Mouse (Mus musculus) stomach, postnatal 0 days (tissue): Measurements from ENCODE around the gene Trh. TPM values are rescaled to one million over a fixed set of nuclear protein-coding genes. Genes with fewer than 3 reads are reported as not detected.

Experiments used
- ATAC-seq: fragments of 200-750 bp; cut with Nextera tagmentation; 2 replicates; pipeline ENCODE4 v1.8.0; 2017; ENCODE audit not compliant: low FRiP score, low TSS enrichment
- DNase-seq: peaks from one replicate; pipeline ENCODE4 v3.0.0-alpha.2; 2016; ENCODE audit warnings: low spot score
- H3K27ac ChIP-seq: fragments of 300-500 bp; sonication (generic); replicated peaks from 2 replicates; pipeline ENCODE4 v1.5.1; 2014; ENCODE audit warnings: mild to moderate bottlenecking, control low read depth
- H3K27me3 ChIP-seq: fragments of 300-500 bp; sonication (generic); 2 replicates; pipeline ENCODE4 v1.6.1; 2014; ENCODE audit warnings: low read length; ENCODE audit not compliant: control insufficient read depth, insufficient read depth
- H3K36me3 ChIP-seq: fragments of 300-500 bp; sonication (generic); 2 replicates; pipeline ENCODE4 v1.6.1; 2014; ENCODE audit warnings: low read length, mixed read lengths; ENCODE audit not compliant: control insufficient read depth, insufficient read depth
- H3K4me1 ChIP-seq: fragments of 300-500 bp; sonication (generic); replicated peaks from 2 replicates; pipeline ENCODE4 v1.6.1; 2014; ENCODE audit warnings: antibody characterized with exemption; ENCODE audit not compliant: control insufficient read depth, insufficient read depth
- H3K4me2 ChIP-seq: fragments of 300-500 bp; sonication (generic); replicated peaks from 2 replicates; pipeline ENCODE4 v1.6.1; 2014; ENCODE audit warnings: low read depth, mild to moderate bottlenecking, control low read depth, moderate library complexity
- H3K4me3 ChIP-seq: fragments of 300-500 bp; sonication (generic); 2 replicates; pipeline ENCODE4 v1.5.1; 2014; ENCODE audit warnings: low read depth, low read length, control low read depth
- H3K9ac ChIP-seq: fragments of 300-500 bp; sonication (generic); 2 replicates; pipeline ENCODE4 v1.6.1; 2014; ENCODE audit warnings: mild to moderate bottlenecking, low read length, control low read depth, mixed read lengths
- H3K9me3 ChIP-seq: fragments of 300-500 bp; sonication (generic); 2 replicates; pipeline ENCODE4 v1.6.1; 2016; ENCODE audit warnings: low read length; ENCODE audit not compliant: control insufficient read depth
- CTCF ChIP-seq: IDR thresholded peaks from 2 replicates; pipeline ENCODE4 v1.5.1; 2016; ENCODE audit warnings: antibody characterized with exemption, low read depth, mild to moderate bottlenecking, moderate library complexity
- EP300 ChIP-seq: optimal IDR thresholded peaks from 2 replicates; pipeline ENCODE3; 2016; ENCODE audit warnings: antibody characterized with exemption
- WGBS: fragments of 180-500 bp; shearing (Covaris S2); extraction: QIAGEN DNeasy Blood & Tissue Kit; methylation state at CpG from one replicate; pipeline ENCODE4 v1.1.7; 2014; 5-methylcytosine and 5-hydroxymethylcytosine counted together
- polyA plus RNA-seq: library from polyadenylated mRNA; unstranded; fragments of >200 nt; fragmentation: Nextera tagmentation; extraction: Ambion mirVana; gene quantifications from 2 replicates; pipeline ENCODE4 v1.2.1, GENCODE M21; 2015

Trh gene
- 0.46 and 1.1 TPM in 2 replicates for polyA plus RNA-seq

DNA sequence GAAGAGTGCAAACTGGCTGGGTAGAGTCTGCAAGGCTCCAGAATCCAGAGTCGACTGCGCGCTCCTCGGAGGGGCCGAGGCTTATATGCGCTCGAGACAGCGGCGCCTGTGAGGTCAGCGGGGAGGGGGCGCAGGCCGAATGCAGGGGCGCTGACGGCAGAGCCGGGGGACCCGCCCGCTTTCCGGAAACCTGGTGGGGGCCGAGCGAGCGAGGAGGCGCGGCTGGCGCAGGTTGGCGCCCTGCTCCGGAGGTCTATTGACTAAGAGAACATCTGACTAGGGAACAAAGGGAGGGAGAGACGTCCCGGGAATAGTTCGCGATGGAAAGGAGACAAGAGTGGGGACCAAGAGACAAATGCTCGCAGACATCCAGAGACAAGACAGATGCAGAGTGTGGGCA, at the start of gene Trh:
Gene Trh (minus strand): TSS at position 60 of the 400 bp plus-strand sequence.
- ATAC-seq, result no peak; the same call in 1 of the 2 replicates
- under 1% methylated on average over 31 of the region's 31 CpGs for WGBS
- no peaks in the 10 kb centered on the region for H3K9me3 ChIP-seq
- H3K4me2 ChIP-seq, result peak within 1 kb of the TSS; percentile 45
- TF ChIP-seq CTCF (no peak), EP300 (no peak)
- H3K27ac ChIP-seq, result no peak within 1 kb of the TSS
- H3K4me3 ChIP-seq, result peak within 1 kb of the TSS; percentile 27
- H3K27me3 ChIP-seq, result peaks cover 5% of the 10 kb centered on the region; the same call in 1 of the 2 replicates
- no peak for DNase-seq
- H3K9ac ChIP-seq, result no peak within 1 kb of the TSS
- H3K4me1 ChIP-seq, result no peaks in the 10 kb centered on the region
- H3K36me3 ChIP-seq, result no peaks in the 10 kb centered on the region

DNA sequence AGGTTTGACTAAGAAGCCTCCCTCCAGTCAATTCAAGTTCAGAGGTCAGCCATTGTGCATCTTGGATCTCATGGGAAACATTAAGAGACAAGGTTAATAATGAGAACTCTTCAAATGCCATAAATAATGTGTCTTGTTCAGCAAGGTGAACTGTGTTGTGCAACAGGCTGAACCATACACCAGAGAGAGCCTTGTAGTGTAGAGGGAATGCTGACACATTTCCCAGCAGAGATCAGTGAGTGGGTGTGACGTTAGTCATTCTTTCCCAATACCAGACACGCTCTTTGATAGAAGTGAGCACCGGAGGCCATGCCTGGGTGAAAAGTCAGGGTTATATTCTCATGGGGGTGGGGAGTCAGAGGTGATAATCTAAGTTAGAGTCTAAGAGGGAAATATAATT, 46.4 kb upstream of the Trh start:
- Histone ChIP-seq H3K36me3 (no peaks in the 10 kb centered on the region), H3K9ac (no peak overlapping the region), H3K9me3 (no peaks in the 10 kb centered on the region), H3K4me1 (no peaks in the 10 kb centered on the region), H3K27ac (no peak overlapping the region), H3K4me2 (no peak overlapping the region), H3K27me3 (no peaks in the 10 kb centered on the region), H3K4me3 (no peak overlapping the region)
- TF ChIP-seq CTCF, result no peak
- no peak for TF ChIP-seq EP300
- DNase-seq (no peak), ATAC-seq (no peak)
- WGBS, result 64% methylated on average over 3 of the region's 3 CpGs

DNA sequence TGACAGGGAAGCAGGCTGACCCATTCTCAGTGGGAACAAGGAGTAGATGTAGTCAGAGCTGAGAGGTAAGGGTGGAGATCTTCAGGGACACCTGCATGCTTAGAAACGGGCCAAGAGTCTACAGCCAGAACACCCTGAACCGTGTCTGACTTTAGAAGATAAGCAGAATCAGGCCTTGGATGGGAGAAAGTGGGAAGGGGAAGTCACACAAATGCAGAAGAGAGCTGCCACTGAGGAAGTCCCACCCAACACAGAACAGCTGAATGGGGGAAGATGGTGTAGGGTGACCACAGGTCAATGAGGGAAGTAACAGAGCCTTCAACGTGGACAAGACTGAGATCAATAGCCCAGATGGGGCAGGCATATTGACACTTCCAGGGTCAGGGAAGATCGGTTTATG, 42.4 kb upstream of the Trh start:
- Histone ChIP-seq H3K36me3 (no peaks in the 10 kb centered on the region), H3K27ac (no peak overlapping the region), H3K4me2 (no peak overlapping the region), H3K9ac (no peak overlapping the region), H3K4me3 (no peak overlapping the region), H3K9me3 (no peaks in the 10 kb centered on the region), H3K4me1 (no peaks in the 10 kb centered on the region), H3K27me3 (no peaks in the 10 kb centered on the region)
- TF ChIP-seq EP300, result no peak
- no peak for TF ChIP-seq CTCF
- 42% methylated on average over 4 of the region's 4 CpGs for whole genome bisulfite sequencing
- DNase-seq, result no peak
- no peak for ATAC-seq

DNA sequence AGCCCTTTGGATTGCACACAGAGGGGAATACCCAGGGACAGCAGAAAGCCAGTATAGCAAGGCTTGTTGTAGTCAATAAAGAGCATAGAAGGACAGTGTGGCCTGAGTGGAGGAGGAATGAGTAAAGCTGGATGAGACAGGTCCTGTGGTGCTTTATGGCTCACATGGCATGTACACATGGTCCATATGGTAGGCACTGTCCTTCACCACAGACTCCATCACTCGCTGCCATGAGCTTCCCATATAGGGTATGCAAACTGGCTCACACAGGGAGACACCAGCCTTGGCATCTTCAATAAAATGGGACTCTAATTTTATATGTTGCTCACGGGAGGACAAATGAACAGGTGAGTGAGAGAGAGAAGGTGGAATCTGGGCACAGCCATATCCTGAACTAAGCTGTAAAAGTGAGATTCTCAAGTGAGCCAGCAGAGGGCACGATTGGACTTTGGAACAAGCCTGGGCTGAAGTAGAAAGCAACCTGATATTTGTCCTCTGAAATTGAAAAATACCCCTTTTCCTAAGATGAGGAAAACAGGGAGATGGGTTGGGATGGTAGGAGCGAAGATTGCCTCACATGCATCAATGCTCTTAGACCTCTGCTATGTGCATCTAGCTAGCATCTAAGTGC, 41.9 kb upstream of the Trh start:
- no peaks in the 10 kb centered on the region for H3K4me1 ChIP-seq
- no peak overlapping the region for H3K9ac ChIP-seq
- 28% methylated on average over 4 of the region's 4 CpGs for WGBS
- H3K4me3 ChIP-seq, result no peak overlapping the region
- peak; percentile 92 for TF ChIP-seq CTCF
- TF ChIP-seq EP300, result no peak
- H3K4me2 ChIP-seq, result no peak overlapping the region
- no peak for ATAC-seq
- H3K9me3 ChIP-seq, result no peaks in the 10 kb centered on the region
- H3K36me3 ChIP-seq, result no peaks in the 10 kb centered on the region
- no peaks in the 10 kb centered on the region for H3K27me3 ChIP-seq
- peak; percentile 69 for DNase-seq
- no peak overlapping the region for H3K27ac ChIP-seq

DNA sequence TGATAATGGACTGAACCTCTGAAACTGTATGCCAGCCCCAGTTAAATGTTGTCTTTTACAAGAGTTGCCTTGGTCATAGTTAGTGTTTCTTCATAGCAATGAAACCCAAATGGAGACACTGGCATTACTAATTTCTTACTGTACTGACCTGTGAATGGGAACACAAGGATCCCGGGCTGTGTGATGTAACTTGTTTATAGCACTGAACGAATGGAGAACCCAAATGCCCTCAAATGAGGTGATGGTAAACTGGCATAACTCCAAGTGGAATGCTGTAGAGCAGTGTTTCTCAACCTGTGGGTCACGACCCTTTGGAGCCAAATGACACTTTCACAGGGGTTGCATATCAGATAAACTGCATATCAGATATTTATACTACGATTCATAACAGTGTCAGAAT, 41.1 kb upstream of the Trh start:
- H3K4me2 ChIP-seq, result no peak overlapping the region
- 63% methylated on average over 4 of the region's 4 CpGs for WGBS
- DNase-seq (no peak), ATAC-seq (no peak)
- H3K4me1 ChIP-seq, result no peaks in the 10 kb centered on the region
- H3K4me3 ChIP-seq, result no peak overlapping the region
- no peaks in the 10 kb centered on the region for H3K27me3 ChIP-seq
- H3K27ac ChIP-seq, result no peak overlapping the region
- no peaks in the 10 kb centered on the region for H3K36me3 ChIP-seq
- no peak overlapping the region for H3K9ac ChIP-seq
- H3K9me3 ChIP-seq, result no peaks in the 10 kb centered on the region
- no peak for TF ChIP-seq EP300
- TF ChIP-seq CTCF, result no peak

DNA sequence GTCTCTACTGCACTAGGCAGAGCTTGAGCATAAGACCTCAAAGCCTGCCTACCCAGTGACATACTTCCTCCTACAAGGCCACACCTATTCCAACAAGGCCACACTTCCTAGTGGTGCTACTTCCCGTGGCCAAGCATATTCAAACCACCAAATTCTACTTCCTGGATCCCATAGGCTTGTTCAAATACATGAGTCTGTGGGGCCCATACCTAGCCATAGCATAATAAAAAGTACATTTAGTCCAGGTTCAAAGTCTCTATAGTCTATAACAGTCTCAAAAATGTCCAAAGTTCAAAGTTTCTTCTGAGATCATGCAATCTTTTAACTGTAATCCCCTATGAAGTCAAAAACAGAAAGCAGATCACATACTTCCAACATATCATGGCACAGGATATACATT, 32.7 kb upstream of the Trh start:
- Histone ChIP-seq H3K9me3 (no peaks in the 10 kb centered on the region), H3K4me1 (no peaks in the 10 kb centered on the region), H3K27ac (no peak overlapping the region), H3K4me3 (no peak overlapping the region), H3K36me3 (no peaks in the 10 kb centered on the region), H3K4me2 (no peak overlapping the region), H3K9ac (no peak overlapping the region), H3K27me3 (no peaks in the 10 kb centered on the region)
- DNase-seq (no peak), ATAC-seq (no peak)
- WGBS, result 61% methylated on average over 1 of the region's 1 CpGs
- no peak for TF ChIP-seq CTCF
